Mouse (Mus musculus) liver, adult 2 months (tissue): ENCODE measurements around the gene Vmn1r21.

Source experiments
- CTCF ChIP-seq: fragments of 200-500 bp; IDR thresholded peaks from 2 replicates; pipeline ENCODE4 v1.5.1; 2011; ENCODE audit warnings: low read depth, low read length, control low read depth
- POLR2A ChIP-seq: fragments of 200-500 bp; IDR thresholded peaks from 2 replicates; pipeline ENCODE4 v1.6.1; 2011; ENCODE audit warnings: low read length, control low read depth; ENCODE audit not compliant: insufficient read depth; ENCODE audit errors: extremely low read depth

- TF ChIP-seq POLR2A (no peak), CTCF (no peak)
These were observed 51.2 kb downstream of the Vmn1r21 start for GRCm38 (mm10) chr6:57798986-57799385.
